Mouse (Mus musculus): ENCODE data around the gene Psmg3. TPM values are rescaled to one million over a fixed set of nuclear protein-coding genes. Genes with fewer than 3 reads are reported as not detected.

Gene Psmg3
- total RNA-seq, 2 experiments from 2014 or later, result 4.3 to 6.0 TPM

DNA sequence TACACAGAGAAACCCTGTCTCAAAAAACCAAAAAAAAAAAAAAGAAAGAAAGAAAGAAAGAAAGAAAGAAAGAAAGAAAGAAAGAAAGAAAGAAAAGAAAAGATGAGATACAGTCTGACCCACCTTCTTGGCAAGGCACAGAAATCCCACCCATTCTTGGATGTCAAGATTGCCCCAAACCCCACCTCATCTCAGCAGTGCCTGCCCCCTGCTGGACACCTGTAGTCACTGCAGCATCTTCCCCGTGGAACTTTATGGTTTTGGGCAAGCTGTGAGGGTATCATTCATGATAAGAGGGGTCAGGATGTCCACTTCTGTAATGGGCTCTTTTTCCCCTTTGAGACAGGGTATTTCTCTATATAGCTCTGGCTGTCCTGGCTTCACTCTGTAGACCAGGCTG lies 9.4 kb downstream of the Psmg3 start:
- ATAC-seq (replicated peaks; ENCODE audit: low FRiP score, poor library complexity, severe bottlenecking), result peak; percentile 44

DNA sequence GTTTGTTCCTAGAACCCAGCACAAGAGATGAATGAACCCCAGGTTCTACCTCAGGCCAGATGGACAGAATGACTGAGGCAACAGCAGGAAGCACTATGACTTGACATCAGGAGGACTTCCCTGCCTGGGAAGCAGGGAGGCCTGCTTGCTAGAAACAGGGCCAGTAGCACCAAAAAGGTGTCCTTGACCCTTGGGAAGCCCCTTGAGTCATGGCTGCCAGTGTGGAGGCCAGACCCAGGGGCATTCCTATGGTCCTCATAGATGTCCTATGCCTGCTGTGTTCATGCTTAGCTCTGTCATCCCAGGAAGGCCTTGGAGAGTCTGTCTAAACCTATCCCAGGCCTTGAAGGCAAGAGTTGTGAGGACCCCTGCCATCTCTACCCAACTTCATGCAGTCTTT lies 10.2 kb downstream of the Psmg3 start:
- no peak for ATAC-seq (replicated peaks; ENCODE audit: low FRiP score, poor library complexity, severe bottlenecking)

DNA sequence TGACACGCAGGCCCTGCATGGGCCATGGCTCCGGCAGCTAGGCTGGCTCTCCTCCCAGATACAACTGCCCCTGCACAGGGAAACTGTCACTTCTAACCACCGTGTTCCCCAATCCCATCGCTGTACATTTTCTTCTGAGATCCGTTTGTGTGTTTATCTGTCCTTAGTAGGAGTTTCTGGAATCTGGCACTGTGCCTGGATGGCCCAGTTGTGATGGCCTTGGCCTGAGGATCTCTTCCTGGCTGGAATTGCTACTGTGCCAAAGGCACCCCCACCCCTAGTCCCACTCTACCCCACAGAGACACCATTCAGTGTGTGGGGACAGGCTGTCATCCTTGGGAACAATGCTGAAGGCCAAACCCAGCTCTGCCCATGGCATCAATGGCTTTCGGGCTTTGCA lies 10.7 kb downstream of the Psmg3 start:
- no peak for ATAC-seq (replicated peaks; ENCODE audit: low FRiP score, poor library complexity, severe bottlenecking)

DNA sequence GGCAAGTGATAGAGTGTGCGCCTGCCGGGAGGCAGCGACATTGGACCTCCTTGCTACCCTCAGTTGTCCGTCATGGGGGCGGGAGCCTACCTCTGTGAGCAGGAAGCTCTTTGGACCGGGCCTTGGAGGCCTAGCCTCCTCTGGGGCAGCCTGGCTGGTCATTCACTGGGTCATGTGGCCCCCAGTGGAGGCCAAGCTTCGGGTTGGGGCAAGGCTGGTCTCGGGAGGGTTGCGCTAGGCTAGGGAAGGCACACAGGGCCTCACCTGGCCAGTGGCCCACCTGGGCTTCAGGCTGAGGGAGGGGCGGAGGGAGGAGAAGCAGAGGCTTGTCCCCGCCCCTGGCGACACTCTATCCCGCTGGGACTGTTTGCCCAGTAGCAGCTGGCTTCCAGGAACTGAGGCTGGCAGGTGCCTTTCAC lies 12.7 kb downstream of the Psmg3 start:
- ATAC-seq (replicated peaks; ENCODE audit: low FRiP score, poor library complexity, severe bottlenecking), result no peak

DNA sequence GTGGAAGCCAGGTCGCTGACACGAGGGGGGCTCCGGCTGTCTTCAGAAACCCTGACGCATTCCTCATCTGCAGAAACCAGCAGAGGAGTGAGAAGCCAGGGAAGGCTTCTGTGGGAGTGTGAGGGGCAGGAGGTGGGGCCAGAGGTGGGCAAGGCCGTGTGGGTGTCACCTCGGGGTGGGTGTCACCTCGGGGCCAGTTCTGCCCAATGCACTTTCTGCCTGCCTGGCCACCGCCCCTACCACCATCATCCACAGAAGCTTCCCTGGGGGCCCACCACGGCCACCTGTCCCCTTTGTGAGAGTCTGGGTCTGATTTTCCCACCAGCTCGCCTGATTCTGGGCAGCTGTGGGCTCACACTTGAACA lies 13.6 kb downstream of the Psmg3 start:
- ATAC-seq (replicated peaks; ENCODE audit: low FRiP score, poor library complexity, severe bottlenecking), result no peak

DNA sequence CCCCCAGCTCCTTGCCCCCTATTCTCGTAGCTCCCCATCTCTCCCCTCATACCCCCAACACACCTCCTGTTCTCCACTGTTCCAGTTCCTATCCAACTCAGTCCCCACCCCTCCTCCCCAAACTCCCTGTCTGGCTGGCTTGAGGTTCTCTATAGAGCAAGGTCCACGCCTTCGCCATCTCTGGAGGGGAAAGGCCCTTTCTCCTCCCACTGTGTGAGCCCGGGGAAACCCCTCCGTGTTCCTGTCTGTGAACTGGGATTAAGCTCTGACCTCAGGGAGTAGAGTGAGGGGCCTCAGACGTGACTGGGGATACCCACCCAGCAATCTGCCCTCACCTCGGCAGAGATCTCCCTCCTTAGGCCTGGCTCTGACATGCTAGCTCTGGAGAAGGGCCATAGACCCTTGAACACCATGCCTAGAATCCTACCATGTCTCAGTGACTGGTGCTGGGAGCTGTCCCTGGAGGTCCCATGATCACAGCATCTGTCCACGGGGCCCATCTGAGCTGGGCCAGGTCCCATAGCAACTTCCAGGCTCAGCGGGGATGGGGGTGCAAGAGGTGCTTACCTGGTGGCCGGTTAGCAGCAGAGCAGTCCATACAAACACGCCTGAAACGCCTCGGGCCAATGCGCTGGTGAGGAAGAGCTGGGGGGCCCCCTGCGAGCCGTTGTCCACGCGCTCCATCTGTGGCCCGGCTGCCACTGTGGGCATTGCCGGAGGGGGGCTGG lies 14.1 kb downstream of the Psmg3 start:
- ATAC-seq (replicated peaks; ENCODE audit: low FRiP score, poor library complexity, severe bottlenecking), result no peak

DNA sequence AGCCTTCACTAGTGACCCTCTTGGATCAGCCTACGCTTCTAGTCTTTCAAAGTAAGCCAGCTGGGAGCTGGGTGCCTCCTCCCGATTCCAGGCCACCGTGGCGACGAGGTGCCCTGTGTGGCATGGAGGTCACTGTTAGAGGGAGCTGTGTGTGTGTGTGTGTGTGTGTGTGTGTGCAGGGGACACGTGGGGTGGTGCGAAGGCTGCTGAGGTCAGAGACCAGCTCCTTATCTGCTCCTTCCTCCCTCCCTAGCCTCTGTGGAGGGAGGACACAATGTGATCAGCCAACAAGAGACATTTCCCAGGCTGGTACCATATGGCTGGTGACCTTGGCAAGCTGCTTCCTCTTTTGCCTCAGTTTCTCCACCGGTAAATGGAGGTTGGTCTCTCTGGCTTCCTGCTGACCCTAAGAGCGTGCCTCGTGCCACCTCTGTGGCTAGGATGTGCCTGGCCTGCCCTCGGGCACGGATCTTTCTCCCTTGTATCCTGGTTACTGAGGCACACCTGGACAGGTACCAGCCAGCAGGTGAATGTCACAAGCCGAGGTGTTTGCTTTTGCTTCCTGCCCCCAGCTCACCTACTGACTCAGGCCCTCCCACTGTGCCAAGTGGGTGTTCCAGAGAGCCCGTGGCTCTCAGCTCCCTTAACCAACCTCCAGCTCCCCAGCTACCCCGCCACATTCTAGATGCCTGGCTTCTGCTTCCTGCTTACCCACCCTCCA lies 14.8 kb downstream of the Psmg3 start:
- ATAC-seq (replicated peaks; ENCODE audit: low FRiP score, poor library complexity, severe bottlenecking), result peak; percentile 44

DNA sequence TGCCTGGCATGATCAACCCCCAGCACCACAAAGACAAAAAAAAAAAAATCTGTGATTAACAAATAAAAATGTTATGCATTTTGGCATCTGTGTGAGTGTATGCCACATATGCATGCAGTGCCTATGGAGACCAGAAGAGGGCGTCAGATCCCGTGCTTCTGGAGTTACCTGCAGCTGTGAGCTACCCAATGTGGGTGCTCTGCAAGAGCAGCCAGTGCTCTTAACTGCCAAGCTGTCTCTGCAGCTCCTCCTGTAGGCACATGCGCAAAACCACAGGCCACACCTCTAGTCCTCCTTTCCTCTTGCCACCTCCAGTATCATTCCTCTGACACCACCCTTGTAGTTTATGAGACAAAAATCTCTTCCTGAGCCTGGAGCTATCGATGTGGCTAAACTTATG lies 17.3 kb downstream of the Psmg3 start:
- ATAC-seq (replicated peaks; ENCODE audit: low FRiP score, poor library complexity, severe bottlenecking), result peak; percentile 31; the same call in 1 of the 2 replicates

DNA sequence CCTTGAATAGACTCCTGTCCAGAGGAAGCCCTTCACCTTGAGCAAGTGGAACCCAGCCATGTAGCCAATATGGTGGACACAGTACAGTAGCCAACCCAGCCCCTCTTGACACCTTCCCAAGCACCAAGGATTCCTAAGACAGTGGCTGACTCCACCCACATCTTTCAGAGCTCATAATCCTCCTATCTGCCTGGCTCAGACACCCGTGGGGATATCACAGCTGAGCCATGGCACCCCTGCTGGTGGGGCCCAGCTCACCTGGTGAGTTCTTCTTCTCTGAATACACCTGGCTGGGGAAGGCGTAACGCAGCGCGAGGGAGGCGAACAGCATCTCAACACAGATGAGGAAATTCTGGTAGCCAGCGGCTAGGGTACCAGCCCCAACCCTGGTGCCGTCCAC lies 20.8 kb downstream of the Psmg3 start:
- peak; percentile 44 for ATAC-seq (replicated peaks; ENCODE audit: low FRiP score, poor library complexity, severe bottlenecking)

DNA sequence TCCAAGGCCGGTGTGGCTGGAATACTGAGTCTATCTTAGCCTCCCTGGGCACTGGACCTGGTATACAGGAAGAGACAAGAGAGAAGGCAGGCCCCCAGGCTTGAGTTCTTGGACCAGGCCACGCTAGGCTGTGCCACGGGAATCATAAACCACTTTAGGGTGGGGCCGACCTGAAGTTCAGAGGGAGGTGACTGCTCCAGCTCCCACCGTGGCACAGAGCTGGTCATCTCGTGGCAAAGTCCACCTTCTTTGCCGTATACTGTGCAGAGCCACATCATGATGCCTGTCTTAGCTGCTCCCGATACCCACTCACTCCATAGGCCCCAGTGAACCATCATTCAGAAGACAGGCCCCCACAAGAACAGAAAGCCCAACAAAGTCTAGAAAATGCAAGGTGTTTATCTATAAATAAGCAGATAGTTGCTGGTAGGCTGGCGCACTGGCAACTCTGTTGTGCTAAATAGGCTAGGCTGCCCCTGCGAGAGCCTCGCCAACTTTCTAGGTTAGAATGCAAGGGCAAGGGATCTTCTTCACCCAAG lies 22.0 kb downstream of the Psmg3 start:
- peak; percentile 24 for ATAC-seq (replicated peaks; ENCODE audit: low FRiP score, poor library complexity, severe bottlenecking)

DNA sequence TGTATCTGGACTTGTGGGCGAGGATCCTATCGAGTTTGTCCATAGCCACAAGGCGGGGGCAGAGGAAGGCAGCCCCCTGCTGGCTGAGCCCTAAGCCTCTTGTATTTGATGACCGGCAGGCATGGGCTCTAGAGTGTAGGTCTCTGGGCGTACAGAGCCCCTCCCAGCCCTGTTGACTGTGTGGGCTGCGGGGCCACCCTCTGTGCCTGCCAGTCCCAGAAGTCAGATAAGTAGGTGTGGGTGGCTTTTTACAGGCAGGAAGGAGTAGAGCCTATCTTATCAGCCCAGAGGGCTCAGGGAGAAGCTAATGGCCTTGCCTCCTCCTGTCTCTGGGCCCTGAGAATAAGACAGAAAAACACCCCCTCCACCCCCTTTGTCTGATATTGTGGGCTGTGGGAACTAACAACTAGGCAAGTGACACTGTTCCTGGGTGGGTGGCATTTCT lies 22.6 kb downstream of the Psmg3 start:
- peak; percentile 66 for ATAC-seq (replicated peaks; ENCODE audit: low FRiP score, poor library complexity, severe bottlenecking)

DNA sequence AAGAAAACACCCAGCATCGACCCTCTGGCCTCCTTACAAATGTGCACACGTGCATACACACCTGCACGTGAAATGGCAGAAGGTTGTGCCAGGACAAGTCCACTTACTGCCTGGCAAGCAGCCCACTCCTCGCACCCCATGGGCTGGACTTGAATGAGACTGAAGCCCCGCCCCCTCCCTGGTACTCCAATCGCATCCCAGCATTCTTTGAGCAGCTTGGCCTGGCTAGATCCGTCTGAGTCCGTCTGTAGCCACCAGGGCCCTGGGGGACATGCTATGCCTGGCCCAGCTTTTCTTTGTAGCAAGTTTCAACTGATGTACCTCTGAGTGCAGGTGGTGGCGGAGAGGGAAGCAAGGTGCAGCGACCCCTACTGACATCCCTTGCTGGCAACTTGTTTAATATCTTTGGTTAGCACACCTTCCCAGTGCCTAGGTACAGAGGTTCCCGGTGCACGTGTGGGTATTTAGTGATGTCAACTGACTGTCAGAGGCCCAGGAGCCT lies 23.0 kb downstream of the Psmg3 start:
- ATAC-seq (replicated peaks; ENCODE audit: low FRiP score, poor library complexity, severe bottlenecking), result peak; percentile 57

DNA sequence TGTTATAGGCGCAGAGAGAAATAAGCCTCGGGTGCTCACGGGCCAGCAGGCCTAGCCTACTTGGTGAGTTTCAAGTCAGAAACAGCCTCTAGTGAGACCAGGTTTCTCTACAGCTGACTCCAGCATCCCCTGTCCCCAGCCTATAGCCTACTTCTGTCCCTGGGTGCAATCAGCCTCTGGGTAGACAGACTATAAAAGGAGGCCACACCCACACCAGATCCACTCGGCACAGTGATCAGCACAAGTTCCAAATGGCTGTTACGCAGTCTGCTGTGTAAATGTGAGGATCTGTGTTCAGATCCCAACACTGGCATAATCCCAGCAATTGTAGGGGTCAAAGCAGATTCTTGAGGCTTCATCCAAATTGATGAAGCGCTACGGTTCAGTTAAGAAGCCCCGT lies 23.5 kb downstream of the Psmg3 start:
- ATAC-seq (replicated peaks; ENCODE audit: low FRiP score, poor library complexity, severe bottlenecking), result peak; percentile 36

DNA sequence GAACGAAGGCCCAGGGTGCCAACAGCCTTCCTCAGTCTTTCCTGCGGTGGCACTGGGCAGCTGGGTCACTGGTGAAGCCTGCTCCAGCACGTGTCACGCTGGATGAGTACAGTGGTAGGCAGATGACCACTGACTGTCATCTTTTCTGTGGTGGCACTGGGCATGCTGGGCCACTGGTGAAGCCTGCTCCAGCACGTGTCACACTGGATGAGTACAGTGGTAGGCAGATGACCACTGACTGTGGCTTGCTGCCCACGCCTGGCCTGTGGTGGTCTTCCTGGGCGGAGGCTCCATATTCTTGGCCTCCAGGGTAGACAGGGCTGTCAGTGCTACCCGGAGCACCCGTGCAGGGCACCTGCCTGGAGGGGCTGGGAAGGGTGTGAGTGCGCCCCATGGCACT lies 24.8 kb downstream of the Psmg3 start:
- no peak for ATAC-seq (replicated peaks; ENCODE audit: low FRiP score, poor library complexity, severe bottlenecking)

DNA sequence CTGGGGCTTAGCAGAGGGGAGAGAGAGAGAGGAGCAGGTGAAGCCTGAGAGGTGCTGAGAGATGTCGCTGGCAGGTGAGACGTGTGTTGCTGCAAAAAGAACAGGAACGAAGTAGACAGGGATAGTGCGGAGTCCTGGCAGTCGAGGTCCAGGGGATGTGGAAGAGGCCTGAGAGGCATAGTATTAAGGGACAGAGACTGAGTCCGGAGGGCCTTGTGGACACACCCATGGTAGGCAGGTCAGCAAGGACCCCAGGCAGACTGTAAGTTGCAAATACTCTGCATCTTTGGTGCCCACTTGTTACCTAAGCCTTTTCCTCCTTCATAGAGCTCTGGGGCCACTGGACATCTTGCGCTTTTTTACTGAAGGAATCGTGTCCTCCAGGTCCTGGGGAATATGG lies 25.5 kb downstream of the Psmg3 start:
- ATAC-seq (replicated peaks; ENCODE audit: low FRiP score, poor library complexity, severe bottlenecking), result no peak

DNA sequence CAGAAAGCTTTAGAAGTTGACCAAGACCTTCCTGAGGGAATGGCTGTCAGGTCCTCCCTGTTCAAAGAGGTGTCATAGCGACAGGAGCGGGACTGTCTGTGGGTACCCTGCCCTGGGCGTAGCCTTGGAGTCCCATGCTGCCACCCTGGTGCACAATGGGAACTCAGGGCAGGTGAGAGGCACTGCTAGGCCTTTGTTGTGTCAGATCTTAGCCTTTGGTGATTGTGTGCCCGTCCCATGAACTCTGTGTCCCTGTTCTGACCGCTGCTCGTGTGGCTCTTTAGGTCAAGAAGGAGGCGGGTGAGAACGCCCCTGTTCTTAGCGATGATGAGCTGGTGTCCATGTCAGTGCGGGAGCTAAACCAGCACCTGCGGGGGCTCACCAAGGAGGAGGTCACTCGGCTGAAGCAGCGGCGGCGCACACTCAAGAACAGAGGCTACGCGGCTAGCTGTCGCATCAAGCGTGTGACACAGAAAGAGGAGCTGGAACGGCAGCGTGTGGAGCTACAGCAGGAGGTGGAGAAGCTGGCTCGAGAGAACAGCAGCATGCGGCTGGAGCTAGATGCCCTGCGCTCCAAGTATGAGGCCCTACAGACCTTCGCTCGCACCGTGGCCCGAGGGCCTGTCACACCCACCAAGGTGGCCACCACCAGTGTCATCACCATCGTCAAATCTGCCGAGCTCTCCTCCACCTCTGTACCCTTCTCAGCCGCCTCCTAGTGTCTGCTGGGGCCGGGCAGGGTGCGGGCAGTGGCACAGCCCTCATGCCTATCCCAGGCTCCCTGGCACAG lies 26.7 kb downstream of the Psmg3 start:
- ATAC-seq (replicated peaks; ENCODE audit: low FRiP score, poor library complexity, severe bottlenecking), result no peak

DNA sequence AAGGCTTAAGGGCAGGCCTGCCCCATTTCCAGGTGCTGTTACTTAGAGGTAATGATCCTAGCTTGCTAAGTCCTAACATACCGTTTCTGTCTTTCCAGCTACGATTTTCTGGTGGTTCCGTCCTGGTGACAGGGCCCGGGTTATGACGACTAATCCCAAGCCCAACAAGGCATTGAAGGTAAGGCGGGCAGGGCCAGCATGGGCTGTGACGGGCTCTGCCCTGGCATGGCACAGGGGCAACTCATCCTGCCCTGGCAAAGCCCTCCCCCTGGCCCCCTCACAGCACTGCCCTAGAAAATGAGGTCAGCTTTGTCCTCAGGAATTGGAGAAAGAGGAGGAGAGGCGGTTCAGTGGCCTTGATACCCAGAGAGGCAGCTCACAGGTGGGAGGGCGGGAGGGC lies 27.6 kb downstream of the Psmg3 start:
- no peak for ATAC-seq (replicated peaks; ENCODE audit: low FRiP score, poor library complexity, severe bottlenecking)

DNA sequence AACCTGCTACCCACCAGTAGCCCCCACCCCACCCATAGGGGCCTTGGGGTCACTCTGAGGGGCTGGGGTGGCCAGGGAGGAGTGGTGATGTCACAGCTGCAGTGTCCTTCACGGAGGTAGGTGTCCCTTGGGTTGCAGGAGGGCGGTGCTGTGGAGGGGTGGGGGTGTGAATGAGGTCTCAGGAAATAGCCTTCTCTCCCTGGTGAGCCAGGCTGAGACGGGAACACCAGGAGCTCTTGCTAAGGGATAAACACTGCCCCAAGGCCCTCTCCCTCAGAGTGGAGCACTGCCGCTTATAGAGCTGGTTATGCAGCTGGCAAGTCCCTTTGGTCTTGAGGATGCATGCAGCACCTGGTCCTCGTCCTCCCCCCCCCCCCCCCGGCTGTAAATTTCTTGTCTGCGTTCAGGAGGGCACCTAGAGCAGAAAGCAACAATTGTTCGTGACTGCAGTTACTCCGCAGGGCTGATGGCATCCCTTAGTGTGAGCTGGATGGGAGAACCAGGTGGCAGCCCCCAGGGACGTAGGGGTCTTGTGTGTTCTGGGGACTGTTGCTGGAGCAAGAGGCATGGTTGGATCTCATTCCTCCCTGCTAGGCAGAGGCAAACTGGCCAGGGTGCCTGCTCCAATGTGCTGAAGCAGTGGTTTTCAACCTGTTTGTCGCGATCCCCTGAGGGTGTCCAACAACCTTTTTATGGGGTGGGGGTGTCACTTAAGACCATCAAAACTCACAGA lies 28.4 kb downstream of the Psmg3 start:
- no peak for ATAC-seq (replicated peaks; ENCODE audit: low FRiP score, poor library complexity, severe bottlenecking)

DNA sequence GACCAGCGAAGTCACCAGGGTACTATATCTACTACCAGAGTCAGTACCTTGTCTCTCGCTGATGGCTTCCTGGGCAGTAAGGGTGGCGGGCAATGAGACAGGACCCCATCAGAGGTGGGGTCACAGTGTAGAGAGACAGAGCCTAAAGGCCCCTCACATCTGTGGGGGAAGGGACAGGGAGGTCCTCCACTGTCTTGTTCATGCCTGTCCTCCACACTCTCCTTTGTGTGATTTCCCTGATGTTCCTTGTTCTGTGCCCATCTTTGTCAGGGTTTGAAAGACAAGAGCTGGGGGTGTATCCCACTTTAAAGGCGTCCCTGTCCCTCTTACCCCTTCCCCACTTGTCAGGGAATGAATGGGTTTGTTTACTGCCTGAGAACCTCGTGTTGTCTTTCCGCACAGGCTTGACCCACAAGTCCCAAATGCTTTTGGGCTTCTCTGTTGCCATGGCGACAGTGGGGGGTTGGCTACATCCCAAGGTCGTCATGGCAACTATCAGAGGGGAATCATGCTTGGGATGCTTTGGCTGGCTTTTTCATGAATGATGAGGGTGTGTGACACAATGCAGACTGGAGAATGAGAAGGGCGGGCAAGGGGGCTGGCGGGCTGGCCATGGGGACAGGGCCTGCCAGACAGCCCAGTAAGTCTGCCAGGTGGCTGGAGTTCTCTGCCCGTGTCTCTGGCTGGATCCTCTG lies 29.1 kb downstream of the Psmg3 start:
- ATAC-seq (replicated peaks; ENCODE audit: low FRiP score, poor library complexity, severe bottlenecking), result no peak
